Mouse (Mus musculus): ENCODE measurements around the gene Ppp2r2c.

The Ppp2r2c gene

DNA sequence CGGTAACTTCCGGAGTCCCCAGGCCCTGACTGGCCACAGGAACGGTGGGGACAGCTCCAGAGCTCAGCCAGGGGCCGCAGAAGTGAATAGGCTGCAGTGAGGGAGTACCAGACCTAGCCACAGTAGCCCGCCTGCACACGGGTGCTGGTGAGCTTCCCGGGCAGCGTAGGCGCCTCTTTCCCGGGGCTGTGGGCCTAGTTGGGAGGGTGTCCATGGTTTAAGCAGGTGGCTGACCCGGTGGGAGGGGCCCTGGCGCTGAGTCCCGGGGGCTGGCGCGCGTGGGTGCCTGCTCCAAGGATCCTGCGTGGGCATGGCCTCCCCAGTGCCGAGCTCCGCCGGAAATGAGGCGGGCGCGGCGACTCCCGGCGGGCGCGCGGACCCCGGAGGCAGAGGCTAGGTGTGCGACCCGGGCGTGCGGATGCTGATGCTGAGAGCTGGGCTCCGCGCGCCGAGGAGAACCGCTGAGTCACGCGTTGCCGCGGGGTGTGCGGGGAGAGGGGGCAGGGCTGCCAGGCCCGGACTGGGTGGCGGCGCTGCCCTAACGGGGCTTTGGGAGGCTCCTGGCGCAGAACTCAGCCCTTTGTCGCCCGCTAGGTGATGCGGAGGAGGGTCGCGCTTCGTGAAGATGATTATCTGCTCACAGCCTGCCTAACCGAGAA is 1.4 kb downstream of the Ppp2r2c start:
- DNase-seq (ENCODE audit: low read depth, low spot score): no peak

DNA sequence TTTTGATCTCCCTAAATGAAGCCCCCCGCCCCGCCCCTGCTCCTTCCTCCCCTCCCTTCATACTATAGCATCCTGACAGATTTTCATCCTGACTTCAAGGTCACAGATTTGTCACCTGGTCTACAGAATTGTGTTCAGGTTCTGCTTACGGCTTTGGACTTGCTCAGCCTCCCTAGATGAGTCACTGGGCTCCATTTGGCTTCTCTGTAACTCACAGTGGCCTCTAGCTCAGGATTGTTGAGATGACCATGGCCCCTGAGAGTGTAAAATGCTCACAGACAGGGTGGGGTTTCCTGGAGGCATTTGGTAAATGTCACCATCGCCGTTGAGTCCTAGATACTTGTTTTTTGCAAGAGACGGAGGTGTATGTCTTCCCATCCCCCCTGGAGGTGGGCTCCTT is 2.6 kb downstream of the Ppp2r2c start:
- no peak for DNase-seq (ENCODE audit: low read depth, low spot score)

DNA sequence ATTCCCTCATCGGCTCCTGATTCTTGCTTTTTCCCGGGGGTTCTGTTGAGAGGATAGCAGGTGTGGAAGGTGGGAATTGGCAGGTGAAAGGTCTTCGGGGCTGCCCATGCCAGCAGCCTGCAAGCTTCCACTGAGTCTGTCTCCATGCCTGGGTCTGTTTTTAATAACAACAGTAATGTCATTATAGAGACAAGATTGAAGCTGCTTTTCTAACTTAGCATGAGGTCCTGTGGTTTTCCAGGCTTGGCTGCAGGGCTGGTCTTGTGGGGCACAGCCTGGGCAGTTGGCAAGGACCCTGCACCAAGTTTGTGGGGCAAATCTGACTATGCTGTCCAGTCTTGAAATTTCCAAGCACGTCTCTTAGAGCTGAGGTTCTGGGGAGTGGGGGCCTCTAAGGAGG is 7.6 kb downstream of the Ppp2r2c start:
- no peak for DNase-seq (ENCODE audit: low read depth, low spot score)

DNA sequence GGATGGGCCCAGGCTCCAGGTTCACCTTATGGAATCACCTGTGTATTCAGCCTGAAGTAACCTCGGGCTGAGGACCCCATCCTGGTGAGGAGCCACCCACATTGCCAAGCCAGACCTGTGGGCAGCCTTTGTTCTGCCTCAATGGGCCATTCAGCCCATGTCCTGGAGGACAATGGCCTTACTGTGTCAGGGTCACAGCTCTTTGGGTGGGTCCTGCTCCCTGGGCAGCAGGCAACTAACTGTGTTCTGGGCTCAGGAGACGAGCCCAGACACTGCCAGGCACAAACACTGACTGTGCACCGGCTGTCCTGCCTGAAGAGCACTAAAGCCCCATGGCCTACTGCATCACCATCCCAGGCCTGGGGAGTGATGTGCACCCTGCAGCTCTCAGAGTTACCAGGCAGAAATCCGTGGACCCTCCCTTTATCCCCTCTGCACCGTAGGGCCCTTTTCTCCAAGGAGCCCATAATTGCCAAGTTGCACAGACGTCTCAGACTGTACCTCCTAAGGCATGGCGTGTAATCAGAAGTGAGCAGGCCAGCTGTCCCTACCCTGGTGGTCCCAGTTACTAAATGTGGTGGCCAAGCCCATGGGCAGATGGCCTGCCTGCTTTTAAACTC is 8.6 kb downstream of the Ppp2r2c start:
- no peak for DNase-seq (ENCODE audit: low read depth, low spot score)

DNA sequence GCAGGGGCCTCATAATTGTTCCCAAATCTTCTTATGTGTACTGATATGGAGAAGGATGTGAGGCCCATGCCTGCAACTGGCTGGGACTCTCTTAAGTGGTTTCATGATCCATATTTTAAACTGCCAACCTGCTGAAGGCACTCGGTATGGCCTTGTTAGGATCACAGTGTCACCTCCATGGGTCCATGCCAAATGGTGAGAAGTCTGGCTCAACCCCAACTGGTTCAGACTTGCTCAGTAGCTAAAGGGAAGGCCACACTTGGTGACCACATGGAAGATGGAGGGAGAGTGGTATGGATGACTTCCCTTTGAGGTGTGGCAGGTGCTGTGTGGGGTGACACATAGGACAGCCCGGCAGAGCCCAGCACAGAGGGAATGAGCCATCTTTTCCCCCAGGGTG is 9.3 kb downstream of the Ppp2r2c start:
- DNase-seq (ENCODE audit: low read depth, low spot score): no peak

DNA sequence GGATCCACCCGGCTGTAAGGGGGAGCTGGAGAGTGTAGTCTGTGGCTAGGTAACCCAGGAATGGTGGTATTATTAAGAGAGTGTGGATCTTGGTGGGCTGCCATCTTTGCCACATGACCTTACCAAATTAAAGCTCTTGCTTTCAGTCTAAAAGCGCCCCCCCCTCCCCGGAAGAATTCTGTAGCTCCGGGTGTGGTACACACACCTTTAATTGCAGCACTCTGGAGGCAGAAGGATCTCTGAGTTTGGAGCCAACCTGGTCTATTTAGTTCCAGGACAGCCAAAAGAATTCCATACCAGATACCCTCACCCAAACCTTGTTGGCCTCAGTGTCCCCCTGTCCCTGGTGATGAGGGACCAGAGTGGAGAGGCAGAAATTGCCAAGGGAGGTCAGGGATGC is 10.5 kb downstream of the Ppp2r2c start:
- no peak for DNase-seq (ENCODE audit: low read depth, low spot score)

DNA sequence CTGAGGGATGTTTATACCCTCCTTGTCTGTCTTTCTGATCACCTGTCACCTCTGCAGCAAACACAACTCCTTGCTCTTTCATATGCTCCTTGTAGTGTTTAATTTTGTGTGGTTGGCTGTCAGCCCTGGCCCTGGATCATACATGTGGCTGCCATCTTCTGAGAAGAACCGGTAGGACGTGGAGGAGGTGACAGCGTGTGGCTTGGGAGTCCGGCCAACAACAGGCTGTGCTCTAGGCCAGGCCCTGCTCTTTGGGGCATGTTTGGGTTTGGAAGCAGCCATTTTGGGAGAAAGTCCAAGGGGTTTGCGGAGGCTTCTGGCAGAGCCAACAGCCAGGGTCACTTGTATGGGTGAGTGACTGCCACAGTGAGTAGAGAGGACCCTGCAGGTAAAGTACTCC is 12.3 kb downstream of the Ppp2r2c start:
- no peak for DNase-seq (ENCODE audit: low read depth, low spot score)

DNA sequence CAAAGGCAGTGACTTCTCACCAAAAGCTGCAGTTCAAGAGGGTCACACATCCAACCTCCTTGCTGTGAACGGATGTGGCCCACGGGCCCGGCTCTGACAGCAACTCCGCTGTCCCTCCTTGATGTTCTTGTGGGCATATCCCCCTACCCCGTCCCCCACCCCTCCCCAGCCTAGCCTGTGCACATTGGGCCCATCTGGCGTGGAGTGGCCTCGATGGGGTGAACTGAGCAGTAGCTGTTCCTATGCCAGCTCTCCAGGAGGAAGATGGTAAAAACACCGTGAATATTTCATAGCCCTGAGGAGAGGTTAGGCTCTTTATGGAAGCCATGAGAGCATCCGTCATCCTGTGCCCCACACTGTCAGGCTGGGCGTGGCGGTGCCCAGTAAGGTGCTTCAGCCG is 15.2 kb downstream of the Ppp2r2c start:
- no peak for DNase-seq (ENCODE audit: low read depth, low spot score)

DNA sequence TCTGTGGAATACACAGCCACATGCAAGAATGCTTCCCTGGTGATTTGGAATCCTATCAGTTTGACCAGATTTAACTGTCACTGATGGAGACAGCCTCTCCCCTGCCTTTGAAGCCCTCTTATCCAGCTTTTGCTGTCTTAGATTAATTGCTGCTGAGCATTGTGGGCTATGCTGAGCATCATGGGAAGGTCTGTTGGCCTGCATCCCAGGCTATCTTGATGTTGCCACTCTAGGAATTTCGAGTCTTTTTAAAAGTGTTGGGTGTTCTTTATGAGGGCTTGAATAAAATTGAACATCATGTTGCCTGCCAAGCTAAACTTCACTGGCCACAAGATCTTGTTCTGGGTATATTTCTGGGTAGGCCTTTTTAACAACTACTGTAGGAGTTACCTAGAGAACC is 16.8 kb downstream of the Ppp2r2c start:
- DNase-seq (ENCODE audit: low read depth, low spot score): no peak

DNA sequence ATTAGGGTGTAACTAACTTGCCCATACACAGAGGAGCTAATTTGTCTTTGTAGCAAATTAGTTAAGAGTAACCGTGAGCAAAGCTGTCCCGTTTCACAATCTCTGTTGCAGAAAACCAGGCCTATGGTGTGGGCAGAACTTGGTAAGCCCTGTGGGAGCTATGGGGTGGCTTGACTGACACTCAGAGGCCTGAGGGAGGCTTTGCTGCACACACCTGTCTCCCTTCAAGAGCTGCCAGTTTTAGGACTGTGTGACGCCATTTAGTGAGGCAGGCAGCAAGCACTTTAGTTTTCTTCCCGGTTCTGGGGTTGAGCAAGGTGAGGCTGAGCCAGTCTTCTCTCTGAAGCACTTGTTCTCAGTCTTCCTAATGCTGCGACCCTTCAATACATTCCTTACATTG is 17.3 kb downstream of the Ppp2r2c start:
- DNase-seq (ENCODE audit: low read depth, low spot score): no peak

DNA sequence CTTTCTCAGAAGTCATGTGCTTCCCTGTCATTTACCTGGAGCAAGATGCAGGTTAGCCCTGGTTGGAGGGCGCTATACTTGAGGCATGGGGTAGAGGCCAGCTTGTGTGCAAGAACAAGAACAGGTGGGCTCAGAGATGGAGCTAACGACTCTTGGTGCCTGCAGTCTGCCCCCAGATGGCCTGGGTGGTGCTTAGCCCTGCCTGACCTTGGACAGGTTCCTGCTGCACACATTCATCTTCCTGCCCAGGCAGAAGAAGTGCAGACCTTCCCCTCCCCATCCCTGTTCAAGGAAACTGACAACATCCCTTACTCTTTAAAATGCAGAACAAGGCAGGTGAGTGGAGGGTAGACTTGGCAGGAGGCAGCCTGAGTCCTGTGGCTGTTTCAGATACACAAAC is 18.0 kb downstream of the Ppp2r2c start:
- no peak for DNase-seq (ENCODE audit: low read depth, low spot score)

DNA sequence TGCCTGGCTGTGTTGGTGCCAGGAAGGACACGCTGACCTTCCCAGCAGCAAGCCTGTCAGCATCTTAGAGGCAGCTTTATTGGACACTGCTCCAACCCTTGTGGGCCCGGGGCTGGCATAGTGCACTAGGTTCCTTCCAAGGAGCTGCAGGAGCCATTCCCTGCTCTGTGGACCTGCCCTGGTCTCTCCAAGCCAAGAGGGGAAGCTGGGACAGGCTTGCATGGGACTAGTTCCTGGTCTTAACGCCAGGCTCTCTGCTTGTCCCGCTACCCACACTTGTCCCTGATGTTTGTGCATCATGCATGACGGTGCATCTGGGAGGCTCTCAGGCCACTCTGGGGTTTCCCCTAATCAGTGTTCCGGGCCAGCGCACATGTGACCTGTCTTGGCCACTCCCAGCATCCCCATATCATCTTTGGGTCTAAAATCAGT is 18.6 kb downstream of the Ppp2r2c start:
- no peak for DNase-seq (ENCODE audit: low read depth, low spot score)

DNA sequence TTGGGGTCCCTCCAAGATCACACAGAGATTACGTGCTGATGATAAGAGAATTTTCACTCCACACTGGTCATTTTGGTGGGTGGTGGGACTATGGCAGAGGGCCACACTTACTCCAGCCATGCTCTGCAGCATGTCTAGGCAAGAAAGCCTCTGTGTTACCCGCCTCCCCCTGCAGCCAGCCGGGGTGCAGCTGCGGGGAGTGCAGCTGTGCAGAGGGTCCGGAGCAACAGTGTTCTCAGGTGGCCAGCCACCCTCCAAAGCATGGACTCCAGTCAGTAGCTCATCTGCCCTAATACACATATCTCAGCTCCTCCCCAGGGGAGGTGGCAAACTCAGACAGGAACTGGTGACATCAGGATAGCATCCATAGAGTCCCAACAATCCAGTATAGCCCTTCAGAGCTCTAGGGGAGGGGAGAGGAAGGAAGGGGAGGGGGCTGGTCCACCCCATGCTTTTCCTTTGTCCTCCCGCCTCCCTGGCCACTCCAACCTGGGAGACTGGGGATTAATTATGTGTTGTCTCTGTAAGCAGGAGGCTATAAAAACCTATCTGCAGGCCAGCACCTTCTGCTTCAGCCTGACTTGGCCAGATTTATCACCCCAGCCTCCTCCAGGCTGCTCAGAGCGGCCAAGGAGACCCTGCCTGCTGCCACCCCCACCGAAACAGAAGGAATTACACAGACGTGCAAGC is 19.1 kb downstream of the Ppp2r2c start:
- DNase-seq (ENCODE audit: low read depth, low spot score): no peak

DNA sequence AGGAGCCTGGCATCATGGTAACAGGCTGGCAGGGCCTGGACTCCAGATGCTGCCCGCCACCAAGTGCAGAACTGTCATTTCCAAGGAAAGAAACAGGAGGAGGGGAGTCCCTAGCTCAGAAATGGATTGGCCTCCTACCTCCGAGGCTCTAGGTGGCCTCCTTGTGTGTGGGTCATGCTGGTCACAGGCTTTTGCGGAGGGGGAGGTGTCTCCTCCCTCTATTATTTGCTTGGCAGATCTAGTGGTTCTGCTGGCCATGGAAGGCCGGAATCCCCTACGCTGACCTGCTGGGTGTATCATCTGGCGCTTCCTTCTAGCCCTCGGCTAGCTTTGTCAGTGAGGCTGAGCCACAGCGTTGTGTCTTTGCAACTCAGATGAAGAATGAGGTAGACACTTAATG is 20.2 kb downstream of the Ppp2r2c start:
- DNase-seq (ENCODE audit: low read depth, low spot score): no peak

DNA sequence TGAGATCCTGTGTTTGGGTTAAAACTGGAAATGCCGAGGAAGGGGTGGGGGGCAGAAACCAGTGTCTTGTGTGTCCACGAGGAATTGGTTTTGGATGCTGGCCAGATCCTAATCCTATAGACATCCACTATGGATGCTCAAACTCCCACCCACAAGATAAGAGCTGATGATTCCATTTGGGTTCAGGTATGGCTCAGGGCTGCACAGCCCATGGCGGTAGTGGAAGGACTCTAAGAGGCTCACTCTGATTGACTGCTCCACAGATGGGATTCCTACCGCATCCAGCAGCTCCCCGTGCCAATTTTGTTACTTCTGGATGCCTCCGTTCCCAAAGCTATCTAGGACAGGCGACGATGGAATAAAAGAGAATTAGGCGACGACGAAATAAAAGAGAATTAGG is 20.6 kb downstream of the Ppp2r2c start:
- no peak for DNase-seq (ENCODE audit: low read depth, low spot score)

DNA sequence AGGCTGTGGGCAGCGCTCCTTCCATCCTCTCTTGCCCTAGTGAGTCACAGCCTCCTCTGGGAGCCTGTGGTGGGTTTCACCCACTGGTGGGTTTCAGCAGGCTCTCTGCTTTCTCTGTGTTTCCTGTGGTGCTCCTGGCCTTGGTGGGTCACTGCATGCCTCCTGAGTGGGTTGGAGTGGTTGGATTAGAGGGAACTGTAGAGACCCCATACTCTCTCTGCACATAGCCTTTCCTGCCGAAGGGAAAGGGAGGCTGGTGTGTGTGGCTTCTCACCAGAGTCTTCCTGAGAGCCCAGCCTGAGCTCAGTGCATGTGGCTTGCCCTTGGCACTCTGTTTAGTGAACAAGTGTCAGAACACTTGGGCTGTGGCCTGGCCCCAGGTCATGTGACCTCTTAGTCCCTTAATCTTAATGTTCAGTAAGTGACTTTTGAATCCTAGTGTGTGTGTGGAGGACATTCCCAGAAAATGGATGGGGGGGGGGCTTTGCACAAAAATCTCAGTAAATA is 21.1 kb downstream of the Ppp2r2c start:
- DNase-seq (ENCODE audit: low read depth, low spot score): no peak

DNA sequence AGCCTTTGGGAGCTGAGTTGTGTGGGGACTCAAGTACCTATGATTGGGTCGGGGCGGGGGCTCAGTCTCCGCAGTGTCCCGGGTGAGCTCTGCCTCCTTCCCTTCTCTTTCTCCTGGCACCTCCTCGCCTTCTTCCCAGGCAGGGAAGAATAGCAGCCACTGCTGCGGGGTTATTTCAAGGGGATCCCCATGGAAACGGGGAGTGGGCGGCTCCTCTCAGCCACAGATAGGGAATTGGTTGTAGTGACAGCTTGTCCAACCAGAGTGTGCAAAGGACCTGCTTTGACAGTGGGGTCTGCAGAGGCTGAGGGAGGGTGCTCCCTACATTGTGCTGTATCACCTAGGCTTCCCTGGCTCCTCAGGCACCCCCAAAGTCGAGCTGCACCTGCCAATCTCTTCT is 22.5 kb downstream of the Ppp2r2c start:
- no peak for DNase-seq (ENCODE audit: low read depth, low spot score)

DNA sequence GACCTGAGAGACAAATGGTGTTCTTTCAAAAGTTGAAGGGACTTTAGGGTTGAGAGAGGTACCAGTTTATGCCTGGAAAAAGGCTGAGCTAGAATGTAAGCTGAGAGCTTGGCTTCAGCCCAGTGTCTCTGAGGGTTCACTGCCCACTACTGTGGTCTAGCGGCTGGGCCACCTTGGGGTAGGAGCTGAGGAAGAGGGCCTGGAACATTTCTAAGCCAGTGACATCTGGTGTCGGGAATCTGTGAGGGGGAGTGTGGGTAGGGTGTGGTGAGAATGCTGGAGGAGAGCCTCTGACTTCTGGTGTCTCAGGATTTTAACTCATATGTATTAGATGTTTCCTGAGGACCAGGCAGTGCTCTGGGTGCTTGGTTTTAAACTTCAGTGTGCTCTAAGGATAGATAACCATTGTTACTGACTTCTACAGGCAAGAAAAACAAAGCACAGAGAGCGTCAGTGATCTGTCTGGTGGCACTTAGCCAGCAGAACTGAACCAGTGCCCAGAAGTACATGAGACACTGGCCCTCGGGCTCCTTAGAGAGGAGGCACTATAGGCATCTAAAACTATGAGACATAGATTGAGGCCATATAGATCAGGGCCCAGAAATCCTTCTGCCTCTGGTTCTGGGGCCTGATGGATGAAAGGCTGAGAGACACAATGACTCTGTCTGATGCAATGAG is 23.6 kb downstream of the Ppp2r2c start:
- no peak for DNase-seq (ENCODE audit: low read depth, low spot score)

DNA sequence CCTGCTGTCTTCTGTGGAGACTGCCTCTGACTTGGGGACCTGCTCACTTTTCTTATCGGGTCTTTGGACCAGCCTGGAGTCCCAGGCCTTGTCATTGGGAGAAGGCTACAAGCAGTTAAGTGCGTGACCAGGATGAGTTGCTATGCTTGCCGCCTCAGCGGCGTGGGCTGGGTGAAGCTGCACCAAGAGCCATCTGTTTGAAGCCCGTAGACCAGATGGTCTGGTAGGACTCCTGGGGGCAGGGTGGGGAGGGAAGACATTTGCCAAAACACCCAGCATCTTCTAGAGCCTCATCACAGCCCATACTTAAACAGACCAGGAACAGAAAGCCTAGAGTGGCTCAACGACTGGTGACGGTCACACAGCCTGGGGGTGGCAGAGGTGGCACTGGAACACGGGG is 24.9 kb downstream of the Ppp2r2c start:
- no peak for DNase-seq (ENCODE audit: low read depth, low spot score)

DNA sequence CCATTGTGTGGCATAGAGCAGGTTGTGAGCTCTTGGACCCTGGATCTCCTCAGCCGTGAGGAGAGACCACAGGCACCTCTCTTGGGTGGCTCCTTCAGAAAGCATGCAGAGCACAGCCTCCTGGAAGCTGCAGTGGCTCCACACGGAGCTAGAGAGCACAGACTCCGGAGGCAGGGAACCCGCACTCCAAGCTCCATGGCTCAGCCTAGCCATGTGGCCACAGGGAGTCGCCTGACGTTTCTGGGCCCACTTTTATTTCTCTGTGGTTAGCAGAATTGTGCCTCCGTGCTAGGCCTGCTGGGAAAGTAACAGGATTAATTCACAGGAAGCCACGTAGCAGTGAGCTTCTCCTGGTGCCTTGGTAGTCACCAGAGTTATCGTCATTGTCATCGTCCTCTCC is 25.8 kb downstream of the Ppp2r2c start:
- no peak for DNase-seq (ENCODE audit: low read depth, low spot score)

DNA sequence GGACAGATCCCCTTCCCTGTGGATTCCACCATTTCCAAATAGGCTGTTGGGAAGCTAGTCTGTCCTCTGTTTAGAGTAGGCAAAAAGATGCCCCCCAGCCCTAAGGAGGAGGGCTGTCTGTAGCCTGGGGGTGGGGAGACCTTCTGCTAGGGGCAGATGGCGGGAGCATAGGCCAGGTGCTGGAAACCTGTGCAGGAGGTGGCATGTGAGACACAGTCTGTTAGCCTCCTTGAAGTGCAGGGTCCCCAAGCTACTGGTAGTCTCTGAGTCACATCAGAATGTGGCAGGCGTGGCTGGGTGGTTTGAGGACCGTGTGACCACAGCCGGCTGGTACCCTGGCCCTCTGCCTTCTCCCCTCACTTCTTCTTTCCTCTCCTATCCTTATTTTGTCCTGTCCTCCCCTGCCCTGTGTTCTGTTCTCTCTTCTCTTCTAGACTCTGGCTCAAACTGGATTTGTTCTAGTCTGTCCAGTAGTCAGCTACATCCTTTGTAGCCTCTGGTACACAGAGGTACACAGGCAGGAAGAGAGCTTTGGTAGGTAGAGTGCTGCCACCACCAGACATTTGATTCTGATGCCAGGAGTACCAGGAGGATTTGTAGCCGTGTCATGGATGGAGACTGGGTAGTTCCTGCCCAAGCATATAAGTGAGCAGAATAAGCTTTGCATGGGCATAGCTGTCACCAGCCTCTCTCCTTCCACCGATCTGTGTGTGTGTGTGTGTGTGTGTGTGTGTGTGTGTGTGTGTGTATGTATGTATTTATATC is 26.5 kb downstream of the Ppp2r2c start:
- DNase-seq (ENCODE audit: low read depth, low spot score): no peak

All from CD4-positive helper T cell, adult 2 months (primary cell).